Mouse (Mus musculus) kidney, postnatal 4 days (tissue): ENCODE measurements around the gene Ralgps2.

Source experiments
- DNase-seq, 2 experiments: peaks; one replicate each; pipeline ENCODE4 v3.0.0; 2021; ENCODE audit warnings: mixed read lengths in 2 of 2

The Ralgps2 gene

DNA sequence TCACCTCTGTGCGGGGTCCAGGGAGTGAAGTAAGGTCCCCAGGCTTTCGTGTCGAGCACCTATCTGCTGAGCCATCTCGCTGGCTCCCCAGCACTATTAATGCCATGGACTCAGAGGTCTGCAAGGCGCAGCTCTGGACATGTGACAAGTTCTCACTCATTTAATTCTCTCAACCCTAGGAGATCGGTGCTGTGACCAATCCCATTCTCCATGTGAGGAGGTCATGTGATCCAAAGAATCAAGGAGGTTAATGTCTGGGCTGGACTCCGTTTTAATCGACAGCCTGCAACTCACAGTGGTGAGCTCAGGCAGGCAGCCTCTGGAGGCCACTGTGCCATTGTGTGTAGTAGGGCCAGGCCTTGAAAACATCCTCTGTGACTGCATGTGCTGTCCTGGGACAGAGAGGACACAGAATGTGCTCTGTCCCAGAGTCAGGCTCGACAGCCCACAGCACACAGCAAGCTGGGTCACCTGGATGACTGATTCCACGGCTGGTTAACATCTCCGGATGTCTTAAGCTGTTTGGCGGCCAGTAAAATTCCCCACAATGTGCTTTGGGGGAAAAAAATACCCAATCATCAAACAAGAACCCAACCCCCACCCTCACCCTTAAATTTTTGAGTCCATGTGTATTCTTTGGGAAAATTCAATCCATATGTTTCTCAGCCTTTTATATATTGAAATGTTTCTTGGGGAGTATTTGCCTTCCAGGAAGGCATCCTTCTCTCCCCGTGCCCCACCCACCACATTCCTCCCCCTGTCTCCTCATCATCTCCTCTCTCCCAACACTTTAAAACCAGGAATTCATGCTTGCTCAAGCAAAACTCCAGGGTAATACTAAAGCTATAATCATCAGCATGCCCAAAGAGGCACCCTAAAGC lies 178.6 kb downstream of the Ralgps2 start:
- peak in 1 of 2 experiments; percentile 22 for DNase-seq

DNA sequence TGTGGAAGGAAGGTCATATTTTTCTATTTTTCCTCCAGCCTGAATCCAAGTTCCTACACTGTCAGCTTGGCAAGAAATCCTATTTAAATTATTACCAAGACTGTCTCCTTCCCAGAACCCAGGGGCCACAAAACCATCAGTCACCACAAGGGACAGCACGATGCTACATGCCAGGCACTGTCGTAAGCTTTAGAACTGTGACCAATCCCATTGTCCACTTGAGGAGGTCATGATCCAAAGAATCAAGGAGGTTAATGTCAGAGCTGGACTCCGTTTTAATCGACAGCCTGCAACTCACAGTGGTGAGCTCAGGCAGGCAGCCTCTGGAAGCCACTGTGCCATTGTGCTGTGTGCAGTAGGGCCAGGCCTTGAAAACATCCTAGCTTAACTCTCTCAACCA lies 181.1 kb downstream of the Ralgps2 start:
- DNase-seq = peak in 1 of 2 experiments; percentile 37

DNA sequence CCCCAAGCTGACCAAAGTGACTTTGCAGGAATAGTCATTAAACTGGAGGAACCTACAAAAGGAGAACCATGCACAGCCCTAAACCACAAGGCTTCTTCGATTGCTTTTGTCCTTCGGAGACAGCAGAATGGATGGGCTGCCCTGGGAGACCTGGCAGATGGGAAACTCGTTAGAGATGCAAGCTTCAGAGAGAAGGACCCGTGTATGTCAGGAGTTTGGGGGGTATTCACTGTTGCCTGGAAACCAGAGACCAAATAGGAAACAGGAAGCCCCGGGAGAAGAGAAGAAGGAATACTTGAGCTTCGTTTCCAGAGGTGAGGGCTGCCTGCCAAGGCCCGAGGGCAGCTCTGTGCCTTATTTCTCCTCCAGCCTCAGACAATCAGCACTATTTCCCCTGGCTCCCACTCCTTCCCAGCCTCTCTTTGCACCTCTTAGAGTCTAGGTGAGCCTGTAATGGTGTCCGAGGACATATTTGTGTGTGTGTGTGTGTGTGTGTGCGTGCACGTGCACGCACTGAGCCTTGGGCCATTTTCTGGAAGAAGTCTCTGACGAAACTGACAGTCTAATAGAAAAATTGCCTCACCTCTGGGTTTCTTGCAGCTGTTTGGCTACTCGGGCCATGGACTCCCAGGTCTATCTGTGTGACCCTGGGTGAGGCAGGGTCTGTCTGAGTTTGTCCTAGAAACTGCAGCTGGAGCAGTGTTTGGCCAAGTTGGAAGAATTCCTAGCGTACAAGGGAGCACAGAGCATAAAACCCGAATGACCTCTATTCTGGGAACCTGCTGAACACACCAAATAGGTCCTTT lies 184.6 kb downstream of the Ralgps2 start:
- peak in 1 of 2 experiments; percentile 48 for DNase-seq
